Mouse (Mus musculus) testis, postnatal 14 days (tissue): ENCODE measurements around the gene Selenot.

Experiments
- DNase-seq: peaks from one replicate; pipeline ENCODE4 v3.0.0; 2021; ENCODE audit warnings: low spot score

The Selenot gene

GRCm38 (mm10) chr3:58636406-58637295 is 60.2 kb downstream of the Selenot start, which contains the start of gene Erich6:
Gene Erich6, minus strand, starts transcription at chr3:58637207.
- DNase-seq = peak; percentile 53
